In genomic region chr4:134379510-134379909, GRCm38 (mm10) we compare ENCODE assay signal across 25 mouse cellular contexts. TPM values are rescaled to one million over a fixed set of nuclear protein-coding genes. Genes with fewer than 3 reads are reported as not detected.
DNase-seq lines count a peak whose midpoint lies in the region; ATAC-seq lines count a peak whose summit lies in the region.
"Had no signal": no experiment of that assay in that cellular context is flagged by ENCODE, and none has a peak within 500 bp of the region (broad histone marks: within the 10 kb centered on the region; RNA-seq: fewer than 3 reads in every experiment).

No protein-coding gene starts in this region.

- H3K4me2 ChIP-seq in embryonic facial prominence, embryonic 15.5 days (replicated peaks): no peak overlapping the region
- H3K4me2 ChIP-seq in hindbrain, embryonic 13.5 days: no peak overlapping the region
- H3K4me2 ChIP-seq: embryonic facial prominence, embryonic 12.5 days; forebrain, embryonic 12.5 days had no signal

- no peaks in the 10 kb centered on the region for H3K27me3 ChIP-seq in embryonic facial prominence, embryonic 15.5 days
- H3K27me3 ChIP-seq in embryonic facial prominence, embryonic 10.5 days (replicated peaks; ENCODE audit: low read depth, poor library complexity, severe bottlenecking): no peaks in the 10 kb centered on the region
- H3K27me3 ChIP-seq in hindbrain, embryonic 13.5 days: peaks cover 3% of the 10 kb centered on the region; the same call in 1 of the 2 replicates
- H3K27me3 ChIP-seq: CH12.LX; embryonic facial prominence, embryonic 12.5 days had no signal

- WGBS in embryonic facial prominence, embryonic 15.5 days: 63% methylated on average over 8 of the region's 8 CpGs
- 84% methylated on average over 8 of the region's 8 CpGs for WGBS in embryonic facial prominence, embryonic 10.5 days
- WGBS in hindbrain, embryonic 13.5 days: 87% methylated on average over 8 of the region's 8 CpGs

- no peak for ATAC-seq in embryonic facial prominence, embryonic 15.5 days (ENCODE audit: insufficient number of reproducible peaks, low FRiP score, low TSS enrichment, low read depth)
- ATAC-seq in hindbrain, embryonic 13.5 days (ENCODE audit: low FRiP score): no peak
- ATAC-seq: CD4-positive, CD25-positive, alpha-beta regulatory T cell, adult 4 months; forebrain, embryonic 14.5 days; forebrain, embryonic 16.5 days had no signal

- DNase-seq in embryonic facial prominence, embryonic 10.5 days (ENCODE audit: low spot score): no peak
- DNase-seq in ES-CJ7 (ENCODE audit: low read depth, low spot score) (peak; percentile 43), ZHBTc4 (ENCODE audit: low read depth, low spot score) (peak; percentile 44)
- DNase-seq in urinary bladder, postnatal 25 days (ENCODE audit: low spot score): no peak
- DNase-seq: adrenal gland, adult 2 months; adrenal gland, postnatal 10 days; adrenal gland, postnatal 25 days; B cell, adult 2 months; cerebellum, adult 11 months; cerebellum, adult 18-20 months; cerebellum, adult 8-10 months; cerebellum, adult 9-11 months; cerebellum, postnatal 14 days; cerebellum, postnatal 36 days; embryo, embryonic 11 days had no signal

- H3K9me3 ChIP-seq in embryonic facial prominence, embryonic 15.5 days (replicated peaks): no peaks in the 10 kb centered on the region
- no peaks in the 10 kb centered on the region for H3K9me3 ChIP-seq in embryonic facial prominence, embryonic 10.5 days
- H3K9me3 ChIP-seq in hindbrain, embryonic 13.5 days: no peaks in the 10 kb centered on the region
- H3K9me3 ChIP-seq: embryonic facial prominence, embryonic 12.5 days; forebrain, embryonic 10.5 days; forebrain, embryonic 12.5 days had no signal

- no peak overlapping the region for H3K4me3 ChIP-seq in embryonic facial prominence, embryonic 15.5 days (replicated peaks)
- no peak overlapping the region for H3K4me3 ChIP-seq in embryonic facial prominence, embryonic 10.5 days
- no peak overlapping the region for H3K4me3 ChIP-seq in hindbrain, embryonic 13.5 days
- H3K4me3 ChIP-seq: embryonic facial prominence, embryonic 12.5 days; erythroblast, embryonic 14.5 days; forebrain, embryonic 10.5 days; forebrain, embryonic 12.5 days had no signal

- H3K27ac ChIP-seq in embryonic facial prominence, embryonic 15.5 days (replicated peaks): peak overlapping the region; percentile 63; the same call in 1 of the 2 replicates
- H3K27ac ChIP-seq in embryonic facial prominence, embryonic 10.5 days (replicated peaks): no peak overlapping the region
- no peak overlapping the region for H3K27ac ChIP-seq in hindbrain, embryonic 13.5 days
- H3K27ac ChIP-seq: embryonic facial prominence, embryonic 12.5 days; forebrain, embryonic 10.5 days; forebrain, embryonic 12.5 days had no signal

- H3K36me3 ChIP-seq in embryonic facial prominence, embryonic 15.5 days: no peaks in the 10 kb centered on the region
- H3K36me3 ChIP-seq in embryonic facial prominence, embryonic 10.5 days (replicated peaks): no peaks in the 10 kb centered on the region
- H3K36me3 ChIP-seq in hindbrain, embryonic 13.5 days: no peaks in the 10 kb centered on the region
- H3K36me3 ChIP-seq: embryonic facial prominence, embryonic 12.5 days; forebrain, embryonic 10.5 days; forebrain, embryonic 12.5 days had no signal

- H3K4me1 ChIP-seq in embryonic facial prominence, embryonic 15.5 days: peaks cover 17% of the 10 kb centered on the region
- H3K4me1 ChIP-seq in embryonic facial prominence, embryonic 10.5 days: peaks cover 19% of the 10 kb centered on the region
- H3K4me1 ChIP-seq in hindbrain, embryonic 13.5 days (replicated peaks): peaks cover 5% of the 10 kb centered on the region; the same call in 1 of the 2 replicates

- no peak overlapping the region for H3K9ac ChIP-seq in embryonic facial prominence, embryonic 15.5 days
- H3K9ac ChIP-seq in hindbrain, embryonic 13.5 days: no peak overlapping the region
- H3K9ac ChIP-seq: embryonic facial prominence, embryonic 12.5 days; forebrain, embryonic 12.5 days had no signal

RNA-seq across cellular contexts. Expression of gene Extl1, which starts 4.1 kb away (rescaled TPM):
- 4.1 and 4.5 TPM in 2 replicates for polyA plus RNA-seq in embryonic facial prominence, embryonic 15.5 days (2015; fragmentation: Nextera tagmentation; extraction: Ambion mirVana)
- polyA plus RNA-seq in embryonic facial prominence, embryonic 10.5 days (2016; fragmentation: Nextera tagmentation; extraction: Ambion mirVana): 0.25 and 0.66 TPM in 2 replicates
- 0.36 and 0.45 TPM in 2 replicates for polyA plus RNA-seq in hindbrain, embryonic 13.5 days (2015; fragmentation: Nextera tagmentation; extraction: Ambion mirVana)
- polyA plus RNA-seq: erythroblast, embryonic 14.5 days had no signal

RNA-seq across cellular contexts. Expression of gene Pafah2, which starts 16.6 kb away (rescaled TPM):
- polyA plus RNA-seq in embryonic facial prominence, embryonic 15.5 days (2015; fragmentation: Nextera tagmentation; extraction: Ambion mirVana): 15.7 and 17.7 TPM in 2 replicates
- 7.0 and 8.3 TPM in 2 replicates for polyA plus RNA-seq in embryonic facial prominence, embryonic 10.5 days (2016; fragmentation: Nextera tagmentation; extraction: Ambion mirVana)
- polyA plus RNA-seq in hindbrain, embryonic 13.5 days (2015; fragmentation: Nextera tagmentation; extraction: Ambion mirVana): 7.8 TPM in 2 replicates
- polyA plus RNA-seq: erythroblast, embryonic 14.5 days had no signal

RNA-seq across cellular contexts. Expression of gene Slc30a2, which starts 36.5 kb away (rescaled TPM):
- polyA plus RNA-seq in embryonic facial prominence, embryonic 15.5 days (2015; fragmentation: Nextera tagmentation; extraction: Ambion mirVana): 1.6 and 2.3 TPM in 2 replicates
- 0.07 TPM in 1 of 2 replicates, not detected in the other for polyA plus RNA-seq in embryonic facial prominence, embryonic 10.5 days (2016; fragmentation: Nextera tagmentation; extraction: Ambion mirVana)
- not detected in 2 replicates for polyA plus RNA-seq in hindbrain, embryonic 13.5 days (2015; fragmentation: Nextera tagmentation; extraction: Ambion mirVana)
- polyA plus RNA-seq: erythroblast, embryonic 14.5 days; forebrain, embryonic 10.5 days; forebrain, embryonic 12.5 days had no signal

Comparison
In these comparisons a context has a peak if more than half of its experiments do, and no peak if none do; other contexts are left out.
1. DNase-seq: peak in ES-CJ7 (single experiment) and ZHBTc4 (single experiment); none in embryonic facial prominence, embryonic 10.5 days (single experiment) and urinary bladder, postnatal 25 days (single experiment).